Mouse (Mus musculus): ENCODE results near the gene Sbk3. TPM values are rescaled to one million over a fixed set of nuclear protein-coding genes. Genes with fewer than 3 reads are reported as not detected.

Gene Sbk3
- polyA plus RNA-seq, 1 experiment from 2014 or later: not detected

GRCm38 (mm10) chr7:4928323-4928722 is 42.6 kb downstream of the Sbk3 start:
- H3K27me3 ChIP-seq (ENCODE audit: control insufficient read depth, insufficient read depth, low read depth, low read length): peaks cover 18% of the 10 kb centered on the region
- H3K9me3 ChIP-seq (replicated peaks; ENCODE audit: control insufficient read depth, low read length): no peaks in the 10 kb centered on the region
- no peak overlapping the region for H3K4me2 ChIP-seq (ENCODE audit: low read depth, low read length)
- H3K36me3 ChIP-seq (ENCODE audit: control insufficient read depth, insufficient read depth): no peaks in the 10 kb centered on the region
- H3K4me1 ChIP-seq (ENCODE audit: control insufficient read depth, low read depth, low read length): no peaks in the 10 kb centered on the region; the same call in 1 of the 2 replicates
- H3K4me3 ChIP-seq (ENCODE audit: low read depth, low read length): no peak overlapping the region
- no peak for ATAC-seq (ENCODE audit: low read depth)
- 64% methylated on average over 17 of the region's 17 CpGs for WGBS (ENCODE audit: insufficient replicate concordance)
- H3K9ac ChIP-seq (ENCODE audit: low read depth, low read length): no peak overlapping the region
- no peak overlapping the region for H3K27ac ChIP-seq (ENCODE audit: low read length)

GRCm38 (mm10) chr7:4927711-4928110 is 43.3 kb downstream of the Sbk3 start:
- H3K9ac ChIP-seq (ENCODE audit: low read depth, low read length): no peak overlapping the region
- H3K27me3 ChIP-seq (ENCODE audit: control insufficient read depth, insufficient read depth, low read depth, low read length): peaks cover 25% of the 10 kb centered on the region
- H3K27ac ChIP-seq (ENCODE audit: low read length): no peak overlapping the region
- no peaks in the 10 kb centered on the region for H3K36me3 ChIP-seq (ENCODE audit: control insufficient read depth, insufficient read depth)
- no peaks in the 10 kb centered on the region for H3K9me3 ChIP-seq (replicated peaks; ENCODE audit: control insufficient read depth, low read length)
- no peak overlapping the region for H3K4me3 ChIP-seq (ENCODE audit: low read depth, low read length)
- H3K4me2 ChIP-seq (ENCODE audit: low read depth, low read length): no peak overlapping the region
- ATAC-seq (ENCODE audit: low read depth): no peak
- 46% methylated on average over 8 of the region's 8 CpGs for WGBS (ENCODE audit: insufficient replicate concordance)
- H3K4me1 ChIP-seq (ENCODE audit: control insufficient read depth, low read depth, low read length): peaks cover 2% of the 10 kb centered on the region

GRCm38 (mm10) chr7:4926849-4927248 is 44.1 kb downstream of the Sbk3 start:
- ATAC-seq (ENCODE audit: low read depth): no peak
- Histone ChIP-seq H3K4me1 (ENCODE audit: control insufficient read depth, low read depth, low read length) (peaks cover 4% of the 10 kb centered on the region), H3K4me3 (ENCODE audit: low read depth, low read length) (no peak overlapping the region), H3K9ac (ENCODE audit: low read depth, low read length) (no peak overlapping the region), H3K36me3 (ENCODE audit: control insufficient read depth, insufficient read depth) (no peaks in the 10 kb centered on the region), H3K4me2 (ENCODE audit: low read depth, low read length) (no peak overlapping the region), H3K27me3 (ENCODE audit: control insufficient read depth, insufficient read depth, low read depth, low read length) (peaks cover 29% of the 10 kb centered on the region), H3K27ac (ENCODE audit: low read length) (no peak overlapping the region), H3K9me3 (replicated peaks; ENCODE audit: control insufficient read depth, low read length) (no peaks in the 10 kb centered on the region)
- 70% methylated on average over 16 of the region's 16 CpGs for WGBS (ENCODE audit: insufficient replicate concordance)

GRCm38 (mm10) chr7:4925441-4926381 is 45.3 kb downstream of the Sbk3 start, which contains the start of gene Ssc5d:
Ssc5d (plus strand) TSS chr7:4925785.
- H3K27ac ChIP-seq (ENCODE audit: low read length): no peak within 1 kb of the TSS
- no peak within 1 kb of the TSS for H3K9ac ChIP-seq (ENCODE audit: low read depth, low read length)
- no peak within 1 kb of the TSS for H3K4me3 ChIP-seq (ENCODE audit: low read depth, low read length)
- 17% methylated on average over 6 of the region's 6 CpGs for WGBS (ENCODE audit: insufficient replicate concordance)
- peaks cover 8% of the 10 kb centered on the region for H3K4me1 ChIP-seq (ENCODE audit: control insufficient read depth, low read depth, low read length)
- H3K4me2 ChIP-seq (ENCODE audit: low read depth, low read length): no peak within 1 kb of the TSS
- H3K27me3 ChIP-seq (ENCODE audit: control insufficient read depth, insufficient read depth, low read depth, low read length): peaks cover 29% of the 10 kb centered on the region
- ATAC-seq (ENCODE audit: low read depth): no peak
- no peaks in the 10 kb centered on the region for H3K9me3 ChIP-seq (replicated peaks; ENCODE audit: control insufficient read depth, low read length)
- H3K36me3 ChIP-seq (ENCODE audit: control insufficient read depth, insufficient read depth): peaks cover 2% of the 10 kb centered on the region; the same call in 1 of the 2 replicates

- no peaks in the 10 kb centered on the region for H3K9me3 ChIP-seq (replicated peaks; ENCODE audit: control insufficient read depth, low read length)
- H3K4me3 ChIP-seq (ENCODE audit: low read depth, low read length): no peak overlapping the region
- ATAC-seq (ENCODE audit: low read depth): no peak
- WGBS (ENCODE audit: insufficient replicate concordance): 14% methylated on average over 3 of the region's 4 CpGs
- peaks cover 29% of the 10 kb centered on the region for H3K27me3 ChIP-seq (ENCODE audit: control insufficient read depth, insufficient read depth, low read depth, low read length)
- H3K4me1 ChIP-seq (ENCODE audit: control insufficient read depth, low read depth, low read length): peaks cover 8% of the 10 kb centered on the region
- no peak overlapping the region for H3K4me2 ChIP-seq (ENCODE audit: low read depth, low read length)
- H3K27ac ChIP-seq (ENCODE audit: low read length): no peak overlapping the region
- H3K36me3 ChIP-seq (ENCODE audit: control insufficient read depth, insufficient read depth): peaks cover 10% of the 10 kb centered on the region
- no peak overlapping the region for H3K9ac ChIP-seq (ENCODE audit: low read depth, low read length)
These were observed 46.1 kb downstream of the Sbk3 start for GRCm38 (mm10) chr7:4924891-4925301.

- WGBS (ENCODE audit: insufficient replicate concordance): 3% methylated on average over 4 of the region's 4 CpGs
- peaks cover 14% of the 10 kb centered on the region for H3K36me3 ChIP-seq (ENCODE audit: control insufficient read depth, insufficient read depth)
- no peaks in the 10 kb centered on the region for H3K9me3 ChIP-seq (replicated peaks; ENCODE audit: control insufficient read depth, low read length)
- no peak overlapping the region for H3K9ac ChIP-seq (ENCODE audit: low read depth, low read length)
- peaks cover 29% of the 10 kb centered on the region for H3K27me3 ChIP-seq (ENCODE audit: control insufficient read depth, insufficient read depth, low read depth, low read length)
- H3K4me2 ChIP-seq (ENCODE audit: low read depth, low read length): no peak overlapping the region
- no peak for ATAC-seq (ENCODE audit: low read depth)
- H3K4me3 ChIP-seq (ENCODE audit: low read depth, low read length): no peak overlapping the region
- peaks cover 8% of the 10 kb centered on the region for H3K4me1 ChIP-seq (ENCODE audit: control insufficient read depth, low read depth, low read length)
- H3K27ac ChIP-seq (ENCODE audit: low read length): no peak overlapping the region
These were observed 46.5 kb downstream of the Sbk3 start for GRCm38 (mm10) chr7:4924483-4924882.

- no peak overlapping the region for H3K27ac ChIP-seq (ENCODE audit: low read length)
- peaks cover 29% of the 10 kb centered on the region for H3K27me3 ChIP-seq (ENCODE audit: control insufficient read depth, insufficient read depth, low read depth, low read length)
These were observed 47.2 kb downstream of the Sbk3 start for GRCm38 (mm10) chr7:4923586-4924364.

GRCm38 (mm10) chr7:4922931-4923565 is 47.9 kb downstream of the Sbk3 start:
- Histone ChIP-seq H3K9ac (ENCODE audit: low read depth, low read length) (no peak overlapping the region), H3K4me3 (ENCODE audit: low read depth, low read length) (no peak overlapping the region), H3K27ac (ENCODE audit: low read length) (no peak overlapping the region), H3K4me1 (ENCODE audit: control insufficient read depth, low read depth, low read length) (peaks cover 8% of the 10 kb centered on the region), H3K27me3 (ENCODE audit: control insufficient read depth, insufficient read depth, low read depth, low read length) (peaks cover 29% of the 10 kb centered on the region), H3K36me3 (ENCODE audit: control insufficient read depth, insufficient read depth) (peaks cover 24% of the 10 kb centered on the region), H3K9me3 (replicated peaks; ENCODE audit: control insufficient read depth, low read length) (no peaks in the 10 kb centered on the region), H3K4me2 (ENCODE audit: low read depth, low read length) (peak overlapping the region; percentile 31)
- no peak for ATAC-seq (ENCODE audit: low read depth)
- whole genome bisulfite sequencing (ENCODE audit: insufficient replicate concordance): 3% methylated on average over 14 of the region's 14 CpGs

More at GRCm38 (mm10) chr7:4923586-4924364, 47.2 kb downstream of the Sbk3 start:
- WGBS (ENCODE audit: insufficient replicate concordance): 6% methylated on average over 37 of the region's 37 CpGs
- Histone ChIP-seq H3K36me3 (ENCODE audit: control insufficient read depth, insufficient read depth) (peaks cover 21% of the 10 kb centered on the region), H3K4me3 (ENCODE audit: low read depth, low read length) (no peak overlapping the region), H3K9me3 (replicated peaks; ENCODE audit: control insufficient read depth, low read length) (no peaks in the 10 kb centered on the region), H3K4me2 (ENCODE audit: low read depth, low read length) (no peak overlapping the region), H3K9ac (ENCODE audit: low read depth, low read length) (no peak overlapping the region), H3K4me1 (ENCODE audit: control insufficient read depth, low read depth, low read length) (peaks cover 8% of the 10 kb centered on the region)
- no peak for ATAC-seq (ENCODE audit: low read depth)
